Mouse (Mus musculus) kidney, postnatal 10 days (tissue): ENCODE measurements around the gene Frmd4a.

Source experiments
- DNase-seq: peaks from one replicate; pipeline ENCODE4 v3.0.0; 2021; ENCODE audit warnings: mixed read lengths

Gene Frmd4a

GRCm38 (mm10) chr2:4017528-4018288 lies at the start of gene Frmd4a:
Frmd4a (plus strand) TSS chr2:4017717.
- peak; percentile 6 for DNase-seq

GRCm38 (mm10) chr2:3988876-3989275 lies 28.6 kb upstream of the Frmd4a start:
- no peak for DNase-seq

GRCm38 (mm10) chr2:3990431-3990830 lies 27.1 kb upstream of the Frmd4a start:
- no peak for DNase-seq

- peak; percentile 13 for DNase-seq
These were observed 937 bp downstream of the Frmd4a start for GRCm38 (mm10) chr2:4018431-4018876.

GRCm38 (mm10) chr2:4018909-4019308 lies 1.4 kb downstream of the Frmd4a start:
- DNase-seq = no peak

- no peak for DNase-seq
These were observed 7.4 kb downstream of the Frmd4a start for GRCm38 (mm10) chr2:4024927-4025326.

- no peak for DNase-seq
These were observed 11.7 kb downstream of the Frmd4a start for GRCm38 (mm10) chr2:4029031-4029747.

GRCm38 (mm10) chr2:4036153-4036589 lies 18.7 kb downstream of the Frmd4a start:
- DNase-seq = no peak

- no peak for DNase-seq
These were observed 19.2 kb downstream of the Frmd4a start for GRCm38 (mm10) chr2:4036651-4037117.

GRCm38 (mm10) chr2:4042009-4042408 lies 24.5 kb downstream of the Frmd4a start:
- DNase-seq = no peak

GRCm38 (mm10) chr2:4055481-4055880 lies 38.0 kb downstream of the Frmd4a start:
- DNase-seq = no peak

- no peak for DNase-seq
These were observed 43.2 kb downstream of the Frmd4a start for GRCm38 (mm10) chr2:4060675-4061074.

GRCm38 (mm10) chr2:4071831-4072230 lies 54.3 kb downstream of the Frmd4a start:
- DNase-seq = no peak

GRCm38 (mm10) chr2:4083877-4084276 lies 66.4 kb downstream of the Frmd4a start:
- peak; percentile 34 for DNase-seq

GRCm38 (mm10) chr2:4097601-4098000 lies 80.1 kb downstream of the Frmd4a start:
- DNase-seq = no peak

- DNase-seq = peak; percentile 8
These were observed 81.6 kb downstream of the Frmd4a start for GRCm38 (mm10) chr2:4098948-4099776.

GRCm38 (mm10) chr2:4099777-4100104 lies 82.2 kb downstream of the Frmd4a start:
- DNase-seq = no peak

- no peak for DNase-seq
These were observed 83.9 kb downstream of the Frmd4a start for GRCm38 (mm10) chr2:4101370-4101769.

- DNase-seq = no peak
These were observed 95.9 kb downstream of the Frmd4a start for GRCm38 (mm10) chr2:4113303-4113920.

- DNase-seq = no peak
These were observed 102.4 kb downstream of the Frmd4a start for GRCm38 (mm10) chr2:4119678-4120458.

- DNase-seq = no peak
These were observed 113.7 kb downstream of the Frmd4a start for GRCm38 (mm10) chr2:4131216-4131615.

- no peak for DNase-seq
These were observed 120.0 kb downstream of the Frmd4a start for GRCm38 (mm10) chr2:4137493-4137892.
